Mouse (Mus musculus): ENCODE data around the gene Tex26.

The Tex26 gene

GRCm38 (mm10) chr5:149433618-149434017 is 5.8 kb upstream of the Tex26 start:
- DNase-seq (ENCODE audit: low spot score): no peak

- DNase-seq (ENCODE audit: low spot score): no peak
Measured at GRCm38 (mm10) chr5:149434141-149434690, 5.2 kb upstream of the Tex26 start.

GRCm38 (mm10) chr5:149436541-149436940 is 2.9 kb upstream of the Tex26 start:
- DNase-seq (ENCODE audit: low spot score): no peak

GRCm38 (mm10) chr5:149437150-149437549 is 2.3 kb upstream of the Tex26 start:
- DNase-seq (ENCODE audit: low spot score): no peak

GRCm38 (mm10) chr5:149440180-149440573 is 717 bp downstream of the Tex26 start:
- DNase-seq (ENCODE audit: low spot score): peak; percentile 48

- no peak for DNase-seq (ENCODE audit: low spot score)
Measured at GRCm38 (mm10) chr5:149441646-149442276, 2.3 kb downstream of the Tex26 start.

- no peak for DNase-seq (ENCODE audit: low spot score)
Measured at GRCm38 (mm10) chr5:149442277-149442660, 2.8 kb downstream of the Tex26 start.

- DNase-seq (ENCODE audit: low spot score): no peak
Measured at GRCm38 (mm10) chr5:149444451-149444850, 5.0 kb downstream of the Tex26 start.

GRCm38 (mm10) chr5:149446495-149446894 is 7.0 kb downstream of the Tex26 start:
- no peak for DNase-seq (ENCODE audit: low spot score)

GRCm38 (mm10) chr5:149447733-149448132 is 8.3 kb downstream of the Tex26 start:
- DNase-seq (ENCODE audit: low spot score): no peak

- DNase-seq (ENCODE audit: low spot score): no peak
Measured at GRCm38 (mm10) chr5:149449406-149449805, 9.9 kb downstream of the Tex26 start.

GRCm38 (mm10) chr5:149451209-149451681 is 11.8 kb downstream of the Tex26 start:
- no peak for DNase-seq (ENCODE audit: low spot score)

GRCm38 (mm10) chr5:149454281-149454680 is 14.8 kb downstream of the Tex26 start:
- DNase-seq (ENCODE audit: low spot score): no peak

- DNase-seq (ENCODE audit: low spot score): no peak
Measured at GRCm38 (mm10) chr5:149456544-149456943, 17.1 kb downstream of the Tex26 start.

GRCm38 (mm10) chr5:149462071-149462470 is 22.6 kb downstream of the Tex26 start:
- DNase-seq (ENCODE audit: low spot score): no peak

- no peak for DNase-seq (ENCODE audit: low spot score)
Measured at GRCm38 (mm10) chr5:149465305-149465704, 25.8 kb downstream of the Tex26 start.

- DNase-seq (ENCODE audit: low spot score): no peak
Measured at GRCm38 (mm10) chr5:149474142-149474541, 34.7 kb downstream of the Tex26 start.

GRCm38 (mm10) chr5:149474701-149475468 is 35.4 kb downstream of the Tex26 start:
- no peak for DNase-seq (ENCODE audit: low spot score)

- no peak for DNase-seq (ENCODE audit: low spot score)
Measured at GRCm38 (mm10) chr5:149481920-149482319, 42.5 kb downstream of the Tex26 start.

GRCm38 (mm10) chr5:149483321-149484052 is 44.0 kb downstream of the Tex26 start:
- no peak for DNase-seq (ENCODE audit: low spot score)

- no peak for DNase-seq (ENCODE audit: low spot score)
Measured at GRCm38 (mm10) chr5:149484270-149484669, 44.8 kb downstream of the Tex26 start.

- DNase-seq (ENCODE audit: low spot score): no peak
Measured at GRCm38 (mm10) chr5:149485447-149485846, 46.0 kb downstream of the Tex26 start.
